Mouse (Mus musculus) B cell, adult 2 months (primary cell): ENCODE data around the gene Mta3.

Experiments used
- DNase-seq, 2 experiments: peaks; one replicate each; pipeline ENCODE4 v3.0.0; 2022

Mta3 gene

DNA sequence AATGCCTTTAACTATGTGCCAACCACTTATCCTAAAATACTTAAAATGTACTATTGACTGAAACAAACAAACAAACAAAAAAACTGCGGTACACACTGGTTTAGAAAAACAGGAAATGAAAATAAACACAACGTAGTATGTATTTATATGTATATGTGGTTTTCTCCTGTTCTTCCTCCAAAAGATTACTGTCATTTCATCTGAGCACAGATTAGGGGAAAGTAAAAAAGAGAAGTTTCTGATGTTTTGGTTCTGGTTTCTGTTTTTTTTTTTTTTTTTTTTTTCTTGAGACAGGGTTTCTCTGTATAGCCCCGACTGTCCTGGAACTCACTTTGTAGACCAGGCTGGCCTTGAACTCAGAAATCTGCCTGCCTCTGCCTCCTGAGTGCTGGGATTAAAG lies 3.6 kb downstream of the Mta3 start:
- DNase-seq = peak in 1 of 2 experiments; percentile 9

- no peak for DNase-seq
These were observed 4.7 kb downstream of the Mta3 start for GRCm38 (mm10) chr17:83710639-83711038.

DNA sequence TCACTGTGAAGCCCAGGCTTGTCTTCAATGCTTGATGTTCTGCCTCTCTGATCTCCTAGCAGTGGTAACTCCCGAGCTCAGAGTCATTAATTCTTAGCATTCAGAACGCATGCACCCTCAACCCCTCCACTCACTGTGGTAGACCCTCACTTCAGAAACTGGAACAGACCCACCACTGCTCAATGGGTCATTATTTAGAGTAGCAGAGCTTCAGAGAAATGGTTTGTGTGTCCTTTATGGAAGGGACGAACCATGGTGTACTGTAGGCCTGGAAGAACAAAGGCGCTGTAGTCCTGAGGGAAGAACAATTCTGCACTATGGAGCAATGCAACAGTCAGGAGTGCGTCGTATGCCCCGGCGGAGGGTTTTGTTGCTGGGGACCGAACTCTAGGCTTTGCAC lies 6.4 kb downstream of the Mta3 start:
- DNase-seq = no peak

- no peak for DNase-seq
These were observed 14.5 kb downstream of the Mta3 start for GRCm38 (mm10) chr17:83720449-83720848.

- DNase-seq = no peak
These were observed 15.2 kb downstream of the Mta3 start for GRCm38 (mm10) chr17:83721157-83721556.

GRCm38 (mm10) chr17:83723064-83723463 lies 17.1 kb downstream of the Mta3 start:
- DNase-seq = no peak

DNA sequence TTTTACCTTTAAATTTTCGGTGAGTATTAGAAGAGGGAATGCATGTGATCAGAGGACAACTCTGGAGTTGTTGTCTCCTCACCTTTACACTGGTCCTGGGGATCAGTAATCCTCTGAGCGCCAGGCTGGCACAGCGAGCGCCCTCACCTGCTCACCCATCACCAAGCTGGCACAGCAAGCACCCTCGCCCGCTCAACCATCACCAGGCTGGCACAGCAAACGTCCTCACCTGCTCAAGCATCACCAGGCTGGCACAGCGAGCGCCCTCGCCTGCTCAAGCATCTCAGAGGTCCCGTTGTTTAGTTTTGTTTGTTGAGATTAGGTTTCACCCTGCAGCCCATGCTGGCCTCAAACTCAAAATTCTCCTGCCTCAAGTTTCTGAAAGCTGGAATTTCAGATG lies 20.5 kb downstream of the Mta3 start:
- no peak for DNase-seq

DNA sequence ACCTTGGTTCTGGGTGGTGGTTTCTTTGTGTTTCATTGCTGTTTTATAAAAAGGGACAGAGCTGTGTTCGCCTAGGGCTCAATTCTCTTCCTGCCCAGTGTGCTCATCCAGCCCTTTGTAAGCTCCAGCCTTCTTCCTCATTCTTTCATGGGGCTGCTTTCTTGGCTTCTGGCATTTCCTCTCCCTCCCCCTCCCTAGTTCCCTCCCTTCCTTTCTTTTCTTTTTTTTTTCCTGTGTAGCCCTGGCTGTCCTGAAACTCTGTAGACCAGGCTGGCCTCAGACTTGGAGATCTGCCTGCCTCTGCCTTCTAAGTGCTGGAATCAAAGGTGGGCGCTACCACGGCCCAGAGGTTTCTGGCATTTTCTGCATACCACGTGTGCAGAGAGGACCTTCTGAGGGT lies 21.7 kb downstream of the Mta3 start:
- DNase-seq = no peak

- peak in 1 of 2 experiments; percentile 8 for DNase-seq
These were observed 23.1 kb downstream of the Mta3 start for GRCm38 (mm10) chr17:83729029-83729428.

DNA sequence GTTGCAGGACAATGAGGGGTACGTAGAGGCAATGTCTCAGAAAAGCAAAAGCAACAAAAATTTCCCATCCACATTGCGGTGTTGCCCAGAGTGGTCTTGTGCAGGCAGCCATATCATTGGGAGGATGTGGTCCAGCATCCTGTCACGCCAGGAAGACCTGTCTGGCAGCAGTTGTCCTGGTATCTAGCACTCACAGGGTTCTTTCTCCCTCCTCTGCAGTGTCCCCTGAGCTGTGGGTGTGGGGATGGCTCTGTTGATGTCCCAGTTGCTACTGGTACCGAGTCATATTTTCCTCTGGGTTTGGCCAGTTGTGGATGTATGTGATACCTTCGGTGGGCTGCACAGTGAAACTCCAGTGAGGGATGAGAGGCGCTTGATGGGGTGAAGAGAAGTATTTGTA lies 24.2 kb downstream of the Mta3 start:
- DNase-seq = peak; percentile 3 to 8

DNA sequence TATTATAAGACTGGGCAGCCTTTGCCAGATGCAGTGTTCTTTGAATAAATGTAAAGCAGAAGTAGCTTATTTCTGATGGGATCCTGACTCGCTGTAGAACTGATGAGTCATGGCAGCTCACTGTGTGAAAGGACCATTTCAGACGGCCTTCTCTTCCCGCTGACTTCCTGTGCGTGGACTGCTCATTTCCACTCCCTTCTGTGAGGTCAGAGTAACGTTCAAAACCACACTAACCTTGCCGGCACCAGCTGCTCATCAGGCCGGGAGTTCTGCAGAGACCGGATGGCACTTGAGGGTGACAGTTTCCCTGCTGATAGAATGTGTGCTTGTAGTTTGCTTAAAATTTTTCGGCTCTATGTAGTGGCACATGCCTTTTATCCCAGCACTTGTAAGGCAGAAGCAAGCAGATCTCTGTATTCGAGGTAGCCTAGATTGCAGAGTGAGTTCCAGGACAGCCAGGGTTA lies 26.2 kb downstream of the Mta3 start:
- peak; percentile 67 to 68 for DNase-seq

GRCm38 (mm10) chr17:83732801-83733200 lies 26.8 kb downstream of the Mta3 start:
- peak; percentile 90 to 91 for DNase-seq

DNA sequence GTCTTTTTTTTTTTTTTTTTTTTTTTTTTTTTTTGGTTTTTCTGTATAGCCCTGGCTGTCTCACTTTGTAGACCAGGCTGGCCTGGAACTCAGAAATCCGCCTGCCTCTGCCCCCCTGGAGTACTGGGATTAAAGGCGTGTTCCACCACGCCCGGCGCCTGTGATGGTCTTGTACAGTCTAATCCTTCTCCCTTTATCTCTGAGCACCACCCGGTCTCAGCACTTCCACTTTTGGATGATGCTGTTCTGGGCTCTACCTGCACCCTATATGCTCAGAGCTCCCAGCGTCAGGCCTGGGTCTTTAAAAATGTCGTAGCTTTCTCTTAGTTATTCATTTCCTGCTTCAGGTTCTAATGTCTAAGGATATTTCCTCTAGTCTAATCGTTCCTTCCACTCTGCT lies 30.7 kb downstream of the Mta3 start:
- no peak for DNase-seq

DNA sequence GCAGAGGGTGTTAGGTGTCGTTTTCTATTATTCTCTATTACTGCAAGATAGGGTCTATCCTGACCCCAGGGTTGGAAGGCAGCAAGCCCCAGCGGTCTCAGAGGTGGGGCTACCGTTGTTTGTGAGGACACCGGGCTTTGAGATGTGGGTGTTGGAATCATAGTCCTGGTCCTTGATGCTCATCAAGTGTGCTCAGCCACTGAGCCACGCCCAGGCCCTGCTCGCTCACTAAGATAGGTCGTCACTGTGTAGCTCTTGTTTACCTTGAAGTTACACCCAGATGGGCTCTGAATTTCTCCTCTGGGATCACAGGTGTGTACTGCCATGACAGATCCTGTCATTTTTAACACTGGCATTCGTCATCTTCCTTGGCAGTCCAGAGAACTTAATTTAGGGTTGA lies 31.8 kb downstream of the Mta3 start:
- DNase-seq = no peak

DNA sequence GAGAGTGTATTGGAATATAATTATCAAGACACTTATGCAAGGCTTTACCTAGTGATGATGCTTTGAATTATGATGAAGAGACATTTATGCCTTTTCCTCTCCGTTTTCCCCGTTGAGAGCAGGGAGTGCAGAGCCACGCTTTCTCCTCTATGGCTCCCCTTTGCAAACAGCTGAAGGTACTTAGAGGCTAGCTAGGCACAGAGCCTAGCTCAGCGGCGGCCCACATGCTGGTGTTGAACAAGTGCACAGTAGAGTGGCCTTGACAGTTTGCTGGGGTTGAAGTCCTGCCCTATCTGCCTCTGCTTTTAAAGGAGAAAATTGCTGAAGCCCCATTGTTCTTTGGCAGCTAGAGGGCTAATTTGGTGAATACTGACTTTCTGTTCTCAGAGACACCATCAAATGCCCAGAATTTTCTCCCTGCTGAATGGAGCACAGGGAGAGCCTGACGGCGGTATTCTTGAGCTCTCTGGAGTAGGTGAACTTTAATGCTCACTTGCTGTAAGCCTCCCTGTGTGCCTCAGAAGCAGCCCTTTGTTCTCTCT lies 34.2 kb downstream of the Mta3 start:
- DNase-seq = no peak

DNA sequence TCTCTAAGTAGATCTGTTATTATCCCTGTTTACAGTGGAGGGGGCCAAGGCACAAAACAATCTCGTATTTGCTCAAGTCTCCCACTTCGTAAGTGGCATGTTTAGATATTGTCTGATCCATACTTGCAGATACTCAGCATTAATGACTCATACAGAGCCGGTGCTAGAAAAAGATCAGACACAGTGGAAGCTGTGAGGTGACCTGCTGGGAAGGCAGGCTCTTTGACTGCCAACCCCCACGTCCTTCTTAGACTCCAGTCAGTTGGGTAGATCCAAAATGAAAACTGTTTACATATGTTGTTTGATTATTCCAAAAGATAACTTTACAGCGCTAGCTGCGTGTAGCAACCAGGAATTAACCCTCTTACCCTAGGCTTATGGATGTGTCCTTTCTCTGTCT lies 35.3 kb downstream of the Mta3 start:
- DNase-seq = no peak

DNA sequence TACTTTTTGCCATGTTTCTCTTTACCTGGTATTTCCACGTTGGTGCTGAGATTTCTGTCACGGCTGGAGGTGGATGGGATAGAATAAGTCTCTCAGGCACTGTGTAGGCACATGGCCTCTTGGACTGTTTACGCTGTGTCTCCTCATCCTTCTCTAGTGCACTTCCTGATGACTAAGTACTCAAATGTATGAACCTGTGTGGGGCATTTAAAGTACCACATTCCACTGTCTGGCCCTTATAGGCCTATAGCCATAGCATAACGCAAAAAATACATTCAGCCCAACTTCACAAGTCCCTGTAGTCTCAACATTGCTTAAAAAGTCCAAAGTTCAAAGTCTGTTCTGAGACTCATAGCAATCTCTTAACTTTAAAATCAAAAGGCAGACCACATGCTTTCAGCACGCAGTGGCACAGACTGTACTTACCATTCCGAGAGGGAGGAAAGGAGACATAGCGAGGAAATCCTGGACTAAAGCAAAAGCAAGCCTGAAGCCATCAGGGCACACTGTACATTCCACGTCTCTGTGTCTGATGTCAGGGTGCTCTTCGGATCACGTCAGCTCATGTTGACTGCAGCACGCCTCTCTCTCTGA lies 38.4 kb downstream of the Mta3 start:
- no peak for DNase-seq

DNA sequence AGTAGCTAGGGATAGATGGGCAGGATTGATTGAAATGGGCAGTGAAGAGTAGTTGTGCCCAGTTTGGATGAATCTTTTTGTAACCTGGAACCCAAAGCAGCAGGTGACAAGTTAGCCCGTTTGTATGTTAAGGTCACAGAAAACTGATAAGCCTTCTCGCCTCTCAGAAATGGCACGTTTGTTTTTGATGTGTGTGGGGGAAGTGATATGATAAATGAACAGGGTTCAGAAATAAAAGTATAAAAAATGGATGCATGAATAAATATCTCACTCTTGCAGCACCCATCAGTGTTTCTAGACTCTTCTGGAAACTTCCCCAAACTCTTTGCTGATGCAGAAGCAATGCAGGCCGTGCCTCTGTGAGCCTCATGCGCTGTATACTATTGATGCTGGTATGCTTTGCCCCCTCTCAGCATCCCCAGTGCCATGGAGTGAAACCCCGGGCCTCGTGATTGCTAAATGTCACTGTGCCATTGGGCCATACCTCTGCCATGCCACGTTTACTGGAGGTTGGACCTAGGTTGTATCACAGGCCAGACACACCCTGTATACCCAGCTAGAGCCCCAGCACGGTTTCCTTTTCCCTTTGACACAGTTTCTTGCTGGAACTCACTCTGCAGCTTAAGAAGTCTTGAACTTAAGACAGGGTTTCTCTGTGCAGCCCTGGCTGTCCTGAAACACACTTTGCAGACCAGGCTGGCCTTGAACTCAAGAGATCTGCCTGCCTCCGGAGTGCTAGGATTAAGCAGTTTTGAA lies 41.6 kb downstream of the Mta3 start:
- DNase-seq = no peak

GRCm38 (mm10) chr17:83750216-83750950 lies 44.4 kb downstream of the Mta3 start:
- no peak for DNase-seq

DNA sequence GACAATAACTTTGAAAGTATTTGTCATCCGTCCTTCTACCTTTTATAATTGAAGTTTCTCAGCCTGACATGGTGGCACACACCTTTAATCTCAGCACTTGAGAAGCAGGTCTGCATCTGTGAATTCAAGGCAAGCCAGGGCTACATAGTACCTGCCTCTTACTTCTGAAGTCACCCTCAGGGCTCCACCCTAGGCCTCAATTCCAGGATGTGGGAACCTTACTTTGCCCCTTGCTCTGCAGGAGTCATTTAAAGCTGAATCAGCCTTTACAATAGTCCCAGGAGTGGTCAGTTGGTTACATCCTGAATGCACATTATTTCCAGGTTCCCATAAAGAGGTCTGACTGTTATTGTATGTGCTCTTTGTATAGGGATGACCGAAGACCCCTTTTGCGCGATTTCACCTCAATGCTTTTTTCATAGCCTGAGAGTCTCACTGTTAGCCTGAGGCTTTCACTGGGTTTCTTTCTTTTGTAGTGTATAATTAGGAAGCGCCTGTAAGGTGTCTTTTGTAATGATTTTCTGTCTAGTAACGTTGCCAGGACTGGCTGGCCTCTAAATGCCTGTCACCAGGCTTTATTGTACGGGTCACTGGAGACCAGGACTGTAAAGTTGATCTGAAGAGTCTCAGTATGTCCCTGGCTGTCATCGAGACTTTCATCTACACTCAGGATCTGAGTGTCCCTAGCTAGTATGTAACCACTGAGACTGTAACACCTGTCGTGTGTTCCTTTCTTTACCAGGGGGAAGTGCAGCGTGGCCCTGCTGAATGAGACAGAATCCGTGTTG lies 47.3 kb downstream of the Mta3 start:
- no peak for DNase-seq

- no peak for DNase-seq
These were observed 52.1 kb downstream of the Mta3 start for GRCm38 (mm10) chr17:83758096-83758495.

DNA sequence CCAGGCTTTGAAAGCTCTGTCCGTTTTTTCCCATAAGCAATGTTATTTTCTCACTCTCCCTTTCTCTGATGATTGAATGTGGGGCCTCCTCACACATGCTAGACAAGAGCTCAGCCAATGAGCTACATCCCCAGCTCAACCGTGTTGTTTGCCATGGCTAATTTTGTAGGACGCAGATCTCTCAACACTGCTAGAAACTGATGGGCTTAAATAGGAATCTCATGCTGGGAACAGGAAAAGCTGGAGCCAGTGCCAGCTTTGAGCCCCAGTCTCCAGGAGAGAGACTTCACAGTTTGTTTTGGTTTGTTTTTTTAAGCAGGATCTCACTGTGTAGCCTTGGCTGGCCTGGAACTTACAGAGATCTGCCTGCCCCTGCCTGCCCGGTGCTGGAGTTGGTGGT lies 53.6 kb downstream of the Mta3 start:
- DNase-seq = no peak

GRCm38 (mm10) chr17:83764538-83764937 lies 58.6 kb downstream of the Mta3 start:
- peak; percentile 28 to 38 for DNase-seq
